Mouse (Mus musculus) splenic B cell, adult 2 months (primary cell): Measurements from ENCODE around the gene Nrg4.
"Not testable (repeated sequence)": the region's sequence is repeated elsewhere in the genome, so short reads cannot be mapped to it uniquely, and the experiment has no call there.

Experiments used
- DNase-seq: peaks from one replicate; pipeline ENCODE4 v3.0.0-alpha.2; 2011; ENCODE audit warnings: low read depth, low spot score
- H3K27me3 ChIP-seq: 2 replicates; pipeline ENCODE4 v1.6.1; 2012; ENCODE audit warnings: mild to moderate bottlenecking, low read length, moderate library complexity, mixed read lengths; ENCODE audit not compliant: control insufficient read depth, poor library complexity, insufficient read depth, severe bottlenecking
- H3K36me3 ChIP-seq: 2 replicates; pipeline ENCODE4 v1.6.1; 2012; ENCODE audit warnings: mild to moderate bottlenecking, low read length, moderate library complexity, mixed read lengths; ENCODE audit not compliant: control insufficient read depth, poor library complexity, insufficient read depth, severe bottlenecking

Nrg4 gene

GRCm38 (mm10) chr9:55289475-55290198 is 37.0 kb downstream of the Nrg4 start:
- no peaks in the 10 kb centered on the region for H3K36me3 ChIP-seq
- no peaks in the 10 kb centered on the region for H3K27me3 ChIP-seq
- DNase-seq = no peak

GRCm38 (mm10) chr9:55285197-55285596 is 41.4 kb downstream of the Nrg4 start:
- Histone ChIP-seq H3K36me3 (no peaks in the 10 kb centered on the region), H3K27me3 (no peaks in the 10 kb centered on the region)
- no peak for DNase-seq

- DNase-seq = peak; percentile 47
These were observed 43.1 kb downstream of the Nrg4 start for GRCm38 (mm10) chr9:55283516-55283915.

GRCm38 (mm10) chr9:55279114-55279825 is 47.4 kb downstream of the Nrg4 start:
- no peaks in the 10 kb centered on the region for H3K27me3 ChIP-seq
- no peaks in the 10 kb centered on the region for H3K36me3 ChIP-seq

More at GRCm38 (mm10) chr9:55283516-55283915, 43.1 kb downstream of the Nrg4 start:
- Histone ChIP-seq H3K36me3 (no peaks in the 10 kb centered on the region), H3K27me3 (no peaks in the 10 kb centered on the region)

GRCm38 (mm10) chr9:55277562-55277961 is 49.1 kb downstream of the Nrg4 start:
- DNase-seq = no peak
- no peaks in the 10 kb centered on the region for H3K27me3 ChIP-seq
- no peaks in the 10 kb centered on the region for H3K36me3 ChIP-seq

More at GRCm38 (mm10) chr9:55279114-55279825, 47.4 kb downstream of the Nrg4 start:
- DNase-seq = no peak

- H3K36me3 ChIP-seq = no peaks in the 10 kb centered on the region
These were observed 52.7 kb downstream of the Nrg4 start for GRCm38 (mm10) chr9:55273906-55274305.

GRCm38 (mm10) chr9:55271960-55272560 is 54.6 kb downstream of the Nrg4 start:
- H3K36me3 ChIP-seq = no peaks in the 10 kb centered on the region
- DNase-seq = no peak
- no peaks in the 10 kb centered on the region for H3K27me3 ChIP-seq

More at GRCm38 (mm10) chr9:55273906-55274305, 52.7 kb downstream of the Nrg4 start:
- H3K27me3 ChIP-seq = no peaks in the 10 kb centered on the region
- DNase-seq = no peak

GRCm38 (mm10) chr9:55264356-55265302 is 62.0 kb downstream of the Nrg4 start:
- no peak for DNase-seq
- H3K27me3 ChIP-seq = no peaks in the 10 kb centered on the region

GRCm38 (mm10) chr9:55259741-55260140 is 66.9 kb downstream of the Nrg4 start:
- H3K27me3 ChIP-seq = no peaks in the 10 kb centered on the region
- no peaks in the 10 kb centered on the region for H3K36me3 ChIP-seq
- no peak for DNase-seq

More at GRCm38 (mm10) chr9:55264356-55265302, 62.0 kb downstream of the Nrg4 start:
- H3K36me3 ChIP-seq = no peaks in the 10 kb centered on the region

- DNase-seq = no peak
- Histone ChIP-seq H3K36me3 (no peaks in the 10 kb centered on the region), H3K27me3 (no peaks in the 10 kb centered on the region)
These were observed 69.5 kb downstream of the Nrg4 start for GRCm38 (mm10) chr9:55257105-55257504.

- H3K27me3 ChIP-seq = no peaks in the 10 kb centered on the region
- no peak for DNase-seq
- no peaks in the 10 kb centered on the region for H3K36me3 ChIP-seq
These were observed 71.0 kb downstream of the Nrg4 start for GRCm38 (mm10) chr9:55255604-55256003.

- no peaks in the 10 kb centered on the region for H3K27me3 ChIP-seq
- H3K36me3 ChIP-seq = no peaks in the 10 kb centered on the region
- DNase-seq = no peak
These were observed 71.6 kb downstream of the Nrg4 start for GRCm38 (mm10) chr9:55255056-55255455.

GRCm38 (mm10) chr9:55253849-55254248 is 72.8 kb downstream of the Nrg4 start:
- no peak for DNase-seq
- no peaks in the 10 kb centered on the region for H3K36me3 ChIP-seq
- no peaks in the 10 kb centered on the region for H3K27me3 ChIP-seq

GRCm38 (mm10) chr9:55252097-55252496 is 74.5 kb downstream of the Nrg4 start:
- DNase-seq = peak; percentile 45
- H3K36me3 ChIP-seq, H3K27me3 ChIP-seq: not testable (repeated sequence)
